Mouse (Mus musculus) kidney, adult 2 months (tissue): ENCODE measurements around the gene Sh3bgr.

Experiments
- CTCF ChIP-seq: fragments of 200-500 bp; conservative IDR thresholded peaks from 2 replicates; pipeline ENCODE4 v1.5.1; 2011; ENCODE audit warnings: low read depth, mild to moderate bottlenecking, control low read depth, low read length, moderate library complexity, mixed read lengths; ENCODE audit not compliant: insufficient read depth, insufficient read length
- POLR2A ChIP-seq: fragments of 200-500 bp; IDR thresholded peaks from one replicate; pipeline ENCODE4 v1.6.1; 2011; ENCODE audit warnings: low read depth, low read length, control low read depth

DNA sequence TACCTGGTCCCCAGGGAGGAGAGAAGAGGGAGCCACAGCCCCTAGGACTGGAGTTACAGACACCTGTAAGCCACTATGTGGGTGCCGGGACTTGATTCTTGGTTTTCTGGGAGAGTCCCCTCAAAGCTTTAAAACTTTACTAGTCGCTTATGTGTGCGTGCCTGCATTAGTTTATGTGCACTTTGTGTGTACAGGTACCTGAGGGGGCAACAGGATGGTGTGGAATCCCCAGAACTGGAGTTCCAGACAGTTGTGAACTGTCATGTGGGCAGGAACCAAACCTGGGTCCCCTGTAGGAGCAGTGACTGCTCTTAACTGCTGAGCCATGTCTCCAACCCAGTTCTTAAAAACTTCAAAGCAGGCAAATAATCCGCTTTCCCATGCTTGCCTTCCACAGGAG lies 31.0 kb downstream of the Sh3bgr start:
- TF ChIP-seq POLR2A (no peak), CTCF (no peak)
